In the genomic region with DNA sequence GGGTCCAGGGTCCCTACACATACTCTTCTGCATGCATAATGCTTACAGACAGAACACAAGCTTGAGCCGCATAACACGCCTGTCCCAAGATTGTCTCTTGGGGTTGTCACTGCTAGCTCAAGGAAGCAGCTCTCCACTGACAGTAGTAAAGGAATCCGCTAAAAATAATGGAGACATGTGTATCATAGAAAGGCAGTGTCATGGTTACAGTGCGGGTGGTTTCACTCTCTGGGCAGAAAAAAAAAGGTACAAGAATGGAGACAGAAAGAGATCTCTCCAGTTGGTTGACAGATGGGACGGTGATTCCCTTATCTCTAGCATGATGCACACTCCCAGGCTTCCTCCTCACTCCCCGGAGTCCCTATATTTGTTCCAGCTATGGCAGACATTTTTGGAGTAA, we compare ENCODE assay signal across 34 mouse cellular contexts. TPM values are rescaled to one million over a fixed set of nuclear protein-coding genes. Genes with fewer than 3 reads are reported as not detected.
DNase-seq lines count a peak whose midpoint lies in the region; ATAC-seq lines count a peak whose summit lies in the region.
"Had no signal": no experiment of that assay in that cellular context is flagged by ENCODE, and none has a peak within 500 bp of the region (broad histone marks: within the 10 kb centered on the region; RNA-seq: fewer than 3 reads in every experiment).

No protein-coding gene starts in this region.

- H3K4me3 ChIP-seq in hindbrain, embryonic 14.5 days (replicated peaks; ENCODE audit: low read length) = peak overlapping the region; percentile 80
- no peak overlapping the region for H3K4me3 ChIP-seq in hindbrain, embryonic 10.5 days
- no peak overlapping the region for H3K4me3 ChIP-seq in neural tube, embryonic 13.5 days
- peak overlapping the region; percentile 80 for H3K4me3 ChIP-seq in midbrain, embryonic 15.5 days
- H3K4me3 ChIP-seq: embryonic facial prominence, embryonic 15.5 days; limb, embryonic 12.5 days; liver, embryonic 15.5 days; myocyte had no signal

- no peak overlapping the region for H3K9ac ChIP-seq in hindbrain, embryonic 14.5 days
- no peak overlapping the region for H3K9ac ChIP-seq in neural tube, embryonic 13.5 days
- no peak overlapping the region for H3K9ac ChIP-seq in midbrain, embryonic 15.5 days
- H3K9ac ChIP-seq: embryonic facial prominence, embryonic 15.5 days; limb, embryonic 12.5 days; liver, embryonic 15.5 days; lung, embryonic 14.5 days; midbrain, embryonic 12.5 days had no signal

- ATAC-seq in hindbrain, embryonic 14.5 days (ENCODE audit: low FRiP score) = no peak
- ATAC-seq in neural tube, embryonic 13.5 days (ENCODE audit: low read depth) = no peak
- ATAC-seq in midbrain, embryonic 15.5 days (replicated peaks) = no peak
- ATAC-seq in megakaryocyte, adult 5-6 weeks (ENCODE audit: poor library complexity, severe bottlenecking) = no peak
- ATAC-seq: intestine, embryonic 16.5 days had no signal

- H3K9me3 ChIP-seq in hindbrain, embryonic 14.5 days (ENCODE audit: control insufficient read depth, low read length) = no peaks in the 10 kb centered on the region
- H3K9me3 ChIP-seq in hindbrain, embryonic 10.5 days = no peaks in the 10 kb centered on the region
- no peaks in the 10 kb centered on the region for H3K9me3 ChIP-seq in neural tube, embryonic 13.5 days
- no peaks in the 10 kb centered on the region for H3K9me3 ChIP-seq in midbrain, embryonic 15.5 days
- H3K9me3 ChIP-seq: embryonic facial prominence, embryonic 15.5 days; limb, embryonic 12.5 days; liver, embryonic 15.5 days; midbrain, embryonic 12.5 days had no signal

- DNase-seq in hindbrain, embryonic 14.5 days (ENCODE audit: low spot score) = no peak
- DNase-seq in hindbrain, embryonic 10.5 days (ENCODE audit: low spot score) = no peak
- DNase-seq in neural tube, embryonic 10.5 days (ENCODE audit: extremely low spot score, low spot score) = no peak
- DNase-seq in urinary bladder, adult 2 months (ENCODE audit: low spot score) = no peak
- DNase-seq: adrenal gland, postnatal 25 days; B cell, adult 2 months; cerebellum, adult 18-20 months; cerebellum, postnatal 14 days; gastrocnemius, postnatal 10 days; heart, postnatal 14 days; kidney, adult 9 months; kidney, postnatal 14 days; layer of hippocampus, adult 9-11 months; lung, embryonic 14.5 days; lung, postnatal 14 days; retina, postnatal 1 day; right cerebral cortex, postnatal 25 days; spleen, adult 18-20 months; thymus, postnatal 14 days had no signal

- H3K27me3 ChIP-seq in hindbrain, embryonic 14.5 days (ENCODE audit: control insufficient read depth, insufficient read depth, low read length) = peaks cover 10% of the 10 kb centered on the region; the same call in 1 of the 2 replicates
- H3K27me3 ChIP-seq in hindbrain, embryonic 10.5 days (ENCODE audit: insufficient read depth, poor library complexity, severe bottlenecking) = peaks cover 53% of the 10 kb centered on the region
- peaks cover 50% of the 10 kb centered on the region for H3K27me3 ChIP-seq in neural tube, embryonic 13.5 days
- no peaks in the 10 kb centered on the region for H3K27me3 ChIP-seq in midbrain, embryonic 15.5 days (replicated peaks)

- peaks cover 14% of the 10 kb centered on the region for H3K4me1 ChIP-seq in hindbrain, embryonic 14.5 days (replicated peaks; ENCODE audit: control insufficient read depth, insufficient read depth, low read length)
- H3K4me1 ChIP-seq in hindbrain, embryonic 10.5 days (replicated peaks) = peaks cover 22% of the 10 kb centered on the region
- peaks cover 38% of the 10 kb centered on the region for H3K4me1 ChIP-seq in neural tube, embryonic 13.5 days (replicated peaks)
- H3K4me1 ChIP-seq in midbrain, embryonic 15.5 days = peaks cover 29% of the 10 kb centered on the region
- H3K4me1 ChIP-seq: liver, embryonic 15.5 days had no signal

- 72% methylated on average over 6 of the region's 6 CpGs for WGBS in hindbrain, embryonic 14.5 days
- 77% methylated on average over 6 of the region's 6 CpGs for WGBS in hindbrain, embryonic 10.5 days
- WGBS in neural tube, embryonic 13.5 days = 79% methylated on average over 6 of the region's 6 CpGs
- 69% methylated on average over 6 of the region's 6 CpGs for WGBS in midbrain, embryonic 15.5 days

- no peak overlapping the region for H3K27ac ChIP-seq in hindbrain, embryonic 14.5 days
- no peak overlapping the region for H3K27ac ChIP-seq in hindbrain, embryonic 10.5 days
- H3K27ac ChIP-seq in neural tube, embryonic 13.5 days (replicated peaks) = no peak overlapping the region
- H3K27ac ChIP-seq in midbrain, embryonic 15.5 days = no peak overlapping the region
- H3K27ac ChIP-seq: embryonic facial prominence, embryonic 15.5 days; limb, embryonic 12.5 days; liver, embryonic 15.5 days; midbrain, embryonic 12.5 days had no signal

- peak overlapping the region; percentile 86 for H3K4me2 ChIP-seq in hindbrain, embryonic 14.5 days (replicated peaks)
- peak overlapping the region; percentile 85; the same call in 1 of the 2 replicates for H3K4me2 ChIP-seq in neural tube, embryonic 13.5 days
- H3K4me2 ChIP-seq in midbrain, embryonic 15.5 days = peak overlapping the region; percentile 75
- H3K4me2 ChIP-seq: embryonic facial prominence, embryonic 15.5 days; limb, embryonic 12.5 days; liver, embryonic 15.5 days; lung, embryonic 14.5 days had no signal

- H3K36me3 ChIP-seq in hindbrain, embryonic 14.5 days (replicated peaks; ENCODE audit: control insufficient read depth, insufficient read depth) = no peaks in the 10 kb centered on the region
- H3K36me3 ChIP-seq in hindbrain, embryonic 10.5 days = no peaks in the 10 kb centered on the region
- H3K36me3 ChIP-seq in neural tube, embryonic 13.5 days = no peaks in the 10 kb centered on the region
- no peaks in the 10 kb centered on the region for H3K36me3 ChIP-seq in midbrain, embryonic 15.5 days (replicated peaks)
- H3K36me3 ChIP-seq: embryonic facial prominence, embryonic 15.5 days; limb, embryonic 12.5 days; liver, embryonic 15.5 days; midbrain, embryonic 12.5 days had no signal

RNA-seq across cellular contexts. Expression of gene Gjd2, which starts 1.4 kb away (rescaled TPM):
- polyA plus RNA-seq in hindbrain, embryonic 14.5 days (2014; fragmentation: Nextera tagmentation; extraction: Ambion mirVana) = 7.0 and 7.9 TPM in 2 replicates
- 0.17 and 0.48 TPM in 2 replicates for polyA plus RNA-seq in hindbrain, embryonic 10.5 days (2016; fragmentation: Nextera tagmentation; extraction: Ambion mirVana)
- 3.9 and 4.7 TPM in 2 replicates for polyA plus RNA-seq in neural tube, embryonic 13.5 days (2015; fragmentation: Nextera tagmentation; extraction: Ambion mirVana)
- 9.7 and 10.2 TPM in 2 replicates for polyA plus RNA-seq in midbrain, embryonic 15.5 days (2015; fragmentation: Nextera tagmentation; extraction: Ambion mirVana)
- total RNA-seq in megakaryocyte, adult 5-6 weeks (2015) = not detected in 2 replicates
- total RNA-seq in megakaryocyte, adult 5-6 weeks (2017) = not detected in 2 replicates
- not detected in 2 replicates for polyA plus RNA-seq in urinary bladder, adult 2 months (2012; rRNA removed)
- total RNA-seq: gastrocnemius, postnatal 10 days; granulocyte monocyte progenitor cell, adult 5-6 weeks; heart, postnatal 14 days; liver, adult 2 months had no signal
- polyA plus RNA-seq: heart, embryonic 14.5 days; limb, embryonic 12.5 days; liver, adult 2 months; liver, embryonic 15.5 days; lung, embryonic 14.5 days; myocyte had no signal

RNA-seq across cellular contexts. Expression of gene Actc1, which starts 38.5 kb away (rescaled TPM):
- polyA plus RNA-seq in hindbrain, embryonic 14.5 days (2014; fragmentation: Nextera tagmentation; extraction: Ambion mirVana) = 0.33 and 0.82 TPM in 2 replicates
- polyA plus RNA-seq in hindbrain, embryonic 10.5 days (2016; fragmentation: Nextera tagmentation; extraction: Ambion mirVana) = 6.3 and 16.5 TPM in 2 replicates
- polyA plus RNA-seq in neural tube, embryonic 13.5 days (2015; fragmentation: Nextera tagmentation; extraction: Ambion mirVana) = 100 and 107 TPM in 2 replicates
- 3.0 and 54.5 TPM in 2 replicates for polyA plus RNA-seq in midbrain, embryonic 15.5 days (2015; fragmentation: Nextera tagmentation; extraction: Ambion mirVana)
- total RNA-seq in megakaryocyte, adult 5-6 weeks (2015) = not detected in 2 replicates
- total RNA-seq in megakaryocyte, adult 5-6 weeks (2017) = not detected in 2 replicates
- polyA plus RNA-seq in urinary bladder, adult 2 months (2012; rRNA removed) = 376 and 425 TPM in 2 replicates
- total RNA-seq: adrenal gland, adult 18-20 months; adrenal gland, postnatal 25 days; granulocyte monocyte progenitor cell, adult 5-6 weeks; left cerebral cortex, adult 18-20 months; left cerebral cortex, postnatal 25 days had no signal

Comparison
In these comparisons a context has a peak if more than half of its experiments do, and no peak if none do; other contexts are left out.
1. H3K4me3 ChIP-seq: peak in hindbrain, embryonic 14.5 days (single experiment) and midbrain, embryonic 15.5 days (single experiment); none in hindbrain, embryonic 10.5 days (single experiment) and neural tube, embryonic 13.5 days (single experiment).
2. Peak in every context shown above with its lines, with median percentiles within 50 percentile points of each other: H3K4me2 ChIP-seq.